Mouse (Mus musculus) fibroblast of lung, adult 2 months (primary cell): ENCODE data around the gene Slc29a3.

Experiments used
- DNase-seq: peaks from one replicate; pipeline ENCODE4 v3.0.0-alpha.2; 2011; ENCODE audit warnings: low read depth

The Slc29a3 gene

DNA sequence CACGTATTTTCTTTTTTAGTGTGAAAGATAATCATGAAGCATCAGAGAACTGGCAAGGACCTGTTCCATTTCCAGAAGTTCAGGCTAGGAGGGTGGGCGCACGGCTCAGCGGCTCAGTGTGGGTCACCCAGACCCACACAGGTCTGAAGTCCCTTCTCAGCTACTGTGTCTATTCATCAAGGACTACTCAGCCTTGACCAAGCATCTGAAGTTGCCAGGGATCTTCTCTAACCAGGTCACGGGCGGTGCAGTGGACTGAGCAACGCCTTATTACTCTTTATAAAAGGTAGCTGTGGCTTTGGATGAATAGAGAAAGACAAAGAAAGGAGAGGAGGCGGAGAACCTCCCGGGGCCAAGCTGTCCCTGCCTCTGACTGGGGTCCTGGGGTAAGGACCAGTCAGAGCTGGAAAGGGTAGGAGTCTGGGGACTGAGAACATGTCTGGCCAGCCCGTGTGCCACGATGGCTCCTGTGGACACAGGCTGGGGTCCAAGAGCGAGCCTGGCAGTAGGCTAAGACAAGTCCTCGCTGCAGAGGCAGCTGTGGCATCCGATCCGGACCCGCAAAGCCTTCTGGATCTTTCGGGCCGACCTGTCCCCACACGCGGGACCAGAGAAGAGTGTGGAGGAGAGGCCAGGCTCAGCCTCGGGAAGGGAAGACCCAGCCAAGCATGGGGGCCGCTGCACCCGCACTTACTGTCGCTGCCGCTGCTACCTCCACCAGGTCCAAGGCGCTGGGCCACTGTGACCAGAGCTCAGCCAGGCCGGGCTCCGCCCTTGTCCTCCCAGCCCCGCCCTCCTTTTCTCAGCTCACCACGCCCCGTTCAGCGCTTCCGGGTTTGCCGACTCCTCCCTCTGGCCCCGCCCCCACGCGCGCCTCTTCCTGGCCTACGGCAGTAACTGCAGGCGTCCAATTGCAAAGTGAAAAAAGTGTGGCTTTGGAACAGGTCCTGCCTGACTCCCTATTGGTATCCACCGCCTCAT, at the start of gene Slc29a3:
Gene Slc29a3 (minus strand): TSS at position 755 of the 981 bp plus-strand sequence.
- DNase-seq: peak; percentile 80

DNA sequence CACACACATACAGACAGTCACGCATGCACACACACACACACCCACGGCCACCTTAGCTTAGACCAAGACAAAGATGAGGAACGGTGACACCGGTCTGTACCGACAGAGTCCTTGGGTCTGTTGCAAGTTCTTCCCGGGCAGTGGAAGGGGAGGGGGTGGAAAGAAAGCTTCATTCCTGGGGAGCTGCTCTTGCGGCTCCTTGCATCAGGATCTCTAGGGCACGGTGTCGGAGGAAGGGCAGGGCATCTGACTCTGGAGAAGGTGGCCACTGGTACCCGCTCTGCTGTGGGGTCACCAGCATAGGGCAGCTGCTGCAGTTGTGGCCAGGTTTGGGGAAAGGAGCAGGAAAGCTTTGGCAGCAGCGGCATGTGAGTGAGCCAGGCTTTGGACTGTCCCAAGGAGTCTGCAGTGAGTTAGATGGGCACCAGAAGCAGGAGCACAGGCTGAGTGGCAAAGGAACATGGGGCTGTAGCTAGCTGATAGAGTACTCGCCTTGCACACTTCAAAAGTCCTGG, 49.4 kb upstream of the Slc29a3 start:
- no peak for DNase-seq

DNA sequence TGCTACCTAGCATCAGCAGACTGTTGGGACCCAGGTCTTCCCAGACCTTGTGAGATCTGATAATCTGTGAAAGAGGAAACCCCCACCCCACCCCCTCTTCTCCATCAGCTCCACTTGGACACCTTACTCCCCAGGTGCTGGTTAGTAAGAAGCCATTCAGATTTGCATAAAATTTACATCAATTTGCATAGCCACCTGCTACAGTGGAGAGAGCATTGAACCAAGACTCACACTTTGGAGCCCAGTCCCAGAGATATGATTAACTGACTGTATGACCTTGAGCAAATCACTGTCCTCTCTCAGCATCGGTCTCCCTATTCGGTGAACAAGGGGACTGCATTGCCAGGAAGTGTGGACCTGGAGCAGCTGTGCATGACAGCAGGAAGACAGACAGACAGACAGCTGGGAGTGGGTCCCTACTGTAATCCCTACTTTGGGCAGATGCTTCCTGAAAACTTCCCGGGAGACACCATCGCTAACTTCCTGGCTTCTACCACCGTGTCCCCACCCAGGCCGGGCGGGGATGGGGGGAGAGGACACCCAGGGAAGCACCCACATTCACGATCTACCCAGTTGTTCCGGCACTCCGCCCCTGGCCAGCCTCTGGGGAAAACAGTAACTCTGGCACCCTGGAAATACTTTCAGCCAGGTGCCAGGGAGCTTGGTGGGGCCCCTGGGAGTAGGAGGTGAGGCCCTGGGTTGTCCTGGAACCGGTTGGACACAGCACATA, 48.7 kb upstream of the Slc29a3 start:
- DNase-seq: no peak

DNA sequence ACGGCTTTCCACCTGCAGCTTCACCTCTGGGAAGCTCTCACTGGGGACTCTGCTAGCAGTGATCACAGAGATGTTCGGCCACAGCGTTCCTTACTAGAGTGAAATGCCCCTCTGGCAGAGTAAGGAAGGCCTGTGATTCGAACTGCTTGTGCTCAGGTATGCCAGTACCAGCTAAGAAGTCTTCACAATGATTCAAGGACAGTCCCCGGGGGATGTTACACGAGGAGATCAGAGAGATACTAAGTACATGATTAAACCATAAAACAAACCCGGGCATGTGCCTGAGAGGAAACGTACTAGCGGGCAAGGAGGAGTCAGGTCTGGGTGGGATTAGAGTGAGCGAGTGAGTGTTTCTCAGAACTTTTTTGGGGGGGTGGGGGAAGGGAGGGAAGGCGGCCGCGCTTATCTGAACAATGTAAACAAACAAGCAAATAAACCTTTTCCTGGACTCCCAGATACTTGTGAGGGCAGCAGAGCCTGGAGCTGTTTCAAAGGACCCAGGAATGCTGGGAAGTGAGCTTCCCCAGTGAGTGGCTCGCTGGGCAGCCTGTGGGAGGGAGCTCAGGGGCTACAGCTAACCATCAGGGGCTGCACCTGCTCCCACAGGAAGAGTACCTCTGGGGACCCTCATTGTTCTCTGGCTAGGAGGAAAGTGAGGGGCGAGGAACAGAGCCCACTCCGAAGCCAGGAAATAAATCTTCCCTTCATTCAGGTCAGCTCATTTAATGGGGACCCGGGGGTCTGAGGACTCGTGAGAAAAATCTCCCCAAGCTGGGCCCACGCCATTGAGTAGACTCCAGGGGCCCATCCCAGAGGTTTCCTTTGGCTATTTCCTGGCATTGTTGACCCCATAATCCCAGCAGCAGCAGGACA, 47.9 kb upstream of the Slc29a3 start:
- no peak for DNase-seq

DNA sequence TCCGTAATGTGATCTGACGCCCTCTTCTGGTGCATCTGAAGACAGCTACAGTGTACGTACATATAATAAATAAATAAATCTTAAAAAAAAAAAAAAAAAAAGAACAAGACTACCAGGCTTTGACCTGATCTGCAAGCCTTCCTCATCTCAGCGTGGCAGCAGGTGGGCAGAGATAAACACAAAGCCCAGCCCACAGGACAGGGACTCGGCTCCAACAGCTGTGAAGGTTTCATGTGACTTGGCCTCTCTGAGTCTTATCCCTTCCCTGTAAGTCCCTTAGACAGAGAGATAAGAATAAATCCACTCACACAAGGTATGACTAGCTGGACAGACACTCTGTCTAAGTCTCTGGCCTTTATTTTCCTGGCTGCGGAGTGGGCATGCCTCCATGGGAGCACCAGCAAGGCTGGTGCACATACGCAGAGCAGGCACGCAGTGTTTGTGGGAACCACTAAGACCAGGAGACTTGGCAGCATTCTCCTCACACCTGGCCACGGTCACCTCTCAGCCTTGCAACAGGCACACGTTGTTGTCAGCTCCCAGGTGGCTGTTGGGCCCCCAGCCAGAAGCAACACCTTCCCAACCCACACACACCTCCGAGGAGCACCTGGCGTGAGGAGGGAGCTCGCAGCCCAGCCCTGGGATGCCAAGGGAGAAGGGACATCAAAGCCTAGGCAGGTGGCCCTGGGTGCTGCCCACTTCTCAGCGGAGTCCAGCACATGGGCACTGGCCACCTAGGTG, 45.3 kb upstream of the Slc29a3 start:
- no peak for DNase-seq

DNA sequence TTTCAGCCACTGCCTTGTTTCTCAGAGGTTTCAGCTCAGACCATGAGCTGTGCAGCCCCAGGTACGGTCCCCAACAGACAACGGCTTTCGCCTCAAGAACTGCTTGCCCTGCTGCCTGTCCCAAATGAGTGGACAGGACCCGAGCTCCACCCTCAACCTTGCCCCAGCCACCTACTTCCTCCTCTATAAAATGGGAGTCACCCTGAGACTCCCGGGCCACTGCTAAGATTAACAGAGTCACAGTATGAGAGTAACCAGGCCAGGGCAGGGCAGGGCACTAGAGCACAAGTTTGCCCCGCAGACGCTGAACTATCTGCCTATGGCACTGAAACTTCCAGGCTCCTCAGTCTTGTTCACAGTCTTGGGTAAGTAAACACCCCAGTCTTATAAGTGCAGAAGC, 43.9 kb upstream of the Slc29a3 start:
- no peak for DNase-seq

- DNase-seq: no peak
These were observed 43.4 kb upstream of the Slc29a3 start for GRCm38 (mm10) chr10:60796028-60796427.

DNA sequence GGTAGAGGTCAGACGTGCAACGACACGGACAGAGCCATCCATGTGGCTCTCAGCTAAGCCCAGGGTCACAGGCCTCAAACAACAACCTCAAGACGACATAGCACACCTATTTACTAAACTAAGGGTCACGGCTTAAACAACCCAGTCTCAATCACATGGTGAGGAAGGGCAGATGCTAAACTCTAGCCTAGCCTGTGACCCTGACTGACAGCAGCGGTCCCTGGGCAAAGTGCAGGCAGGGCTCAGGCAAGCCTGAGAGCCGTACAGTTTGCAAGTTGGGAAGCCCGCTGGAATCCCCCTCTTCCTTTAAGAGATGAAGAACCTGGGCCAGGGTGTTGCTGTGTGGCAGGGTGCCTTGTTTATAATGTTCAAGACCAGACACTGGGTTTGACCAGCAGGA, 42.2 kb upstream of the Slc29a3 start:
- no peak for DNase-seq

GRCm38 (mm10) chr10:60794374-60794773, 41.8 kb upstream of the Slc29a3 start:
- DNase-seq: no peak

- DNase-seq: no peak
These were observed 40.2 kb upstream of the Slc29a3 start for GRCm38 (mm10) chr10:60792841-60793240.

GRCm38 (mm10) chr10:60792365-60792764, 39.8 kb upstream of the Slc29a3 start:
- no peak for DNase-seq

DNA sequence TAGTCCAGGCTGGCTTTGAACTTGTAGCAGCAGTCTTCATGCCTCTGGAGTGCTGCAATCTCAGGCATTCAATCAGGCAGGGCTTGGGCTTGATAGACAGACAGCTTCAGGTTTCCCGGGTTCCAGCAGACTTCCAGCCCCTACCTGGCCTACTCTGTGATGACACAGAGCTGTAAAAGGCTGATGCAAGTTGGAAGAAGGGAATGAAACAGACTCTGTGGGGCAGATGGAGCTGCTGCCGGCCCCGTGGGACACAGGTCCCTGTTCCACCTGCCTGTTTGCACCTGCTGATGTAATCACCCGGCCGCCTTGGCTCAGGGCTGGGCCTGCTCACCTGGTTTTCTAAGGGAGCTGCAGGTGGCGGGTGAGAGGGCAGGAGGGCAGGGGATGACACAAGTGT, 38.3 kb upstream of the Slc29a3 start:
- DNase-seq: no peak

DNA sequence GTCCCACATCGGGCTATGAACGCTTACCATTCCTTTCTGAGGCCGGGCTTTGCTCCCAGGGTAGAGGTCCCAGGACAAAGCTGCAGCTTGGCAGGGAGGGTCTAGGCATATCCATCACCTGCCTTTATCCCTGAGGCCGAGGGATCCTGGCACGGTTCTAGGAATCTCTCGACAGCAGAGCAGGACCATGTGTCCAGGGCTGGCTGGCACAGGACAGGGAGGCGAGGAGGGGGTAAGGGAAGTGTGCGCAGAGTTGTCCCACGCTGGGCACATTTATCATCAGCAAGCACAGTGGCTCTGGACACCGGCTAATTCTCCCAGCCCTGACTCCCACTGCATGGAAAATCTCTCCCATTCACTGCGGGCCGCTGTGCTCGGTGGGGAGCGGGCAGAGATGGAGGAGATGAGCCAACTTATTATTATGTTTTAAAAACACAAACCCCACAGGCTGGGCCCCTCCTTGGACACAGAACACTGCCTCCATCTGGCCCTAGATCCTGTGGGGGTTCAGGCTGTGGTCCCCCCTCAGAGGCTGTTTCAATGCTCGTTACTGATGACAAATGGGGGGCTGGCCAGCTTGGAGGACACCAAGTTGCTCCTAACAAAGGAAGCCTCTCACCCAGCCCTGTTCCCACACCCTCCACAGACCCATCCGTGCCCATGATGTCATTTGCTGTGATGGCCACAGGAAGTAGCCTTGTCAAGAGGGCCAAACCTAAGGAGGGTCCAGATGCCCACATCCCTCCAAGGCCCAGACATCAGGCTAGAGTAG, 34.9 kb upstream of the Slc29a3 start:
- no peak for DNase-seq

DNA sequence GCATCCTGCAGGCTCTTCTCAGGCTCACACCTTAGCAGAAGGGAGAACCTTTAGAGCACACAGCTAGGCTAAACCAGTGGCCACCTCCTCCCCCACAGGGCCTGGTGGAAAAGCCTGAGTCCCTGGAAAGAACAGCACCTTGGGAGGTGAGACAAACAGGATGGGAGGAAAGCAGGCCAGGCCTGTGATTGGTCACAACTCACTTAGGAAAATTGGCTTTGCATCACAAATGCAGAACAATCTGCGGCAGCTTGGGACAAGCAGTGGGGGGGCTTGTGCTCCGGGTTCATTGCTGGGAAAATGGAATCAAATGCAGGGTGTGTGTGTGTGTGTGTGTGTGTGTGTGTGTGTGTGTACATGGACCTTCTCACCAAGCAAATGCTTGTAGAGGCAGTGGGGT, 31.0 kb upstream of the Slc29a3 start:
- no peak for DNase-seq

DNA sequence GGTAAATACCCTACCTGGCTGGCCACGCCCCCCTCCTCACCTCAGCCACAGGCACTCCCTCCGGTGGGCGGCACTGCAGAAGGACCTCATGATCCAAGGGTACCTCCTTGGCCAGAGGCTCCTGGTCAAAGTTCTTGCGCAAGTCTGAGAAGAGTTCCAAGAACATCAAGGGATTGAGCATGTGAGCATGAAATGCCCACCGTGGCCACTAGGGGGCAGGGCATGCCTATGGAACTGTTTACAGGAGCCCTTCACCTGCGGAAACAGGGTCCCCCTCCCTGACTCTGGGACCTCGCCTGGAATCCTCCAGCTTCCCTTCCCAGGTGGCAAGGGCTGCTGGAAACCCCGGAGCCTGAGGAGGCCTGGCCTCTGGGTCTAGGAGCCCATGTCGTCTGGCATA, 27.0 kb upstream of the Slc29a3 start:
- DNase-seq: peak; percentile 71

GRCm38 (mm10) chr10:60778542-60778941, 25.9 kb upstream of the Slc29a3 start:
- no peak for DNase-seq

DNA sequence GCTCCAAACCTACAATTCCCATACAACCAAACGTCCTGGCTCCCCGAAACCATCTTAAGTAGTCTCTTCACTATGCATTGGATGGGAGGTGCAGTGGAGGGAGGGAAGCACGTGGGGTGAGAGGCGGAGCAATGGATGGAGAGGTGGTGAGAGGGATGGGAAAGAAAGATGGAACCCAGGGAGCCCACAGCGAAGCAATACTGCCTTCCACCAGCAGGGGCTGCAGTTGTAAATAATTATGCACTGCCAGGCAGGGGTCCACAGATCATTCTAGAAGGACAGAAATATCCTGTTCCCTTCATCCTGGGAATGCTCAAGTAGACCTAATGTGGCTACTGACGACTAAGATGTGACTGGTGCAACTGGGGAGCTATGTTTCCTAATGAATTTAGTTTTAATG, 22.9 kb upstream of the Slc29a3 start:
- no peak for DNase-seq

- DNase-seq: no peak
These were observed 22.0 kb upstream of the Slc29a3 start for GRCm38 (mm10) chr10:60774616-60775015.

DNA sequence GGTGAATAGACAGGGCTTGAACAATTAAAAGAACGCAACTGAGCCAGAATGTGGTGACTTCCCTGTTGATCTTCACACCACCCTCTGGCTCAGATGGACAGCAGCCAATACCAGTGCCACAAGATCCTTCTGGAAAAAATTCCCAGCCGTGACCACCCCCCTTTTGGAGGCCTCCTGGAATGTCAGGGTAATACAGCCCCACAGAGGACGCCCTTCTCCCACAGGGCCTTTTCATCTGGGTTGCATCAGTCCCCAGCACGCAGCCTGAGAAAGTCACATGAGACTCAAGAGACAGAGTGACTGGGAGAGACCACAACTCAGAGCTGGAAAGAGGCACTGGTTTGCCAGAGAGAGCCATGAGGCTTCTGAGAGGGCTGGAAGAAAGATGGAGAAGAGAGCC, 18.3 kb upstream of the Slc29a3 start:
- DNase-seq: no peak

DNA sequence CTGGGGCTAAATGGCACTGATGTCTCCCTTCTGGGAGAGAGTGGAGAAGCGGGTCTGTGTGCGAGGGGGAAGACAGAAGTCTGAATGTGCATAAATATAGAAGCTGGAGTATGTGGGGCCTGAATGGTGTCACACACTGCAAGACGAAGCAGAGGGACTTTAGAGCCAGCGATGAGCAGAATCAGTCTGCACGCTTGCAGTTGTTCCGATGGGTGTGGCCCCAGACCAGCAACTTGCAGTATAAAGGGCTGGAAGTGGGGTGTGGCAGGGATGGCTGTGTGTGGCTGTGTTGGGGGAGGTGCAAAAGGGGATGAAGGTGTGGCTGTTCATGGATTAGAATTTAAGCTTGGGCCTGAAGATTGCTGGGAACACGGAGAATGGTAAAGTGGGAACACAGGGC, 16.0 kb upstream of the Slc29a3 start:
- DNase-seq: no peak
